Mouse (Mus musculus) heart, postnatal 0 days (tissue): ENCODE measurements around the gene Mrpl4.

Experiments used
- CTCF ChIP-seq: IDR thresholded peaks from 2 replicates; pipeline ENCODE4 v1.5.1; 2016; ENCODE audit warnings: antibody characterized with exemption, control low read depth, low read depth
- EP300 ChIP-seq: IDR thresholded peaks from 2 replicates; pipeline ENCODE4 v1.6.1; 2016; ENCODE audit warnings: antibody characterized with exemption, low read depth

- TF ChIP-seq EP300 (no peak), CTCF (no peak)
Measured at GRCm38 (mm10) chr9:20978409-20979095, 24.0 kb upstream of the Mrpl4 start.
